Mouse (Mus musculus): ENCODE results near the gene Kcmf1. TPM values are rescaled to one million over a fixed set of nuclear protein-coding genes. Genes with fewer than 3 reads are reported as not detected.

Gene Kcmf1
- polyA plus RNA-seq, 1 experiment from 2014 or later, result 49.5 TPM

DNA sequence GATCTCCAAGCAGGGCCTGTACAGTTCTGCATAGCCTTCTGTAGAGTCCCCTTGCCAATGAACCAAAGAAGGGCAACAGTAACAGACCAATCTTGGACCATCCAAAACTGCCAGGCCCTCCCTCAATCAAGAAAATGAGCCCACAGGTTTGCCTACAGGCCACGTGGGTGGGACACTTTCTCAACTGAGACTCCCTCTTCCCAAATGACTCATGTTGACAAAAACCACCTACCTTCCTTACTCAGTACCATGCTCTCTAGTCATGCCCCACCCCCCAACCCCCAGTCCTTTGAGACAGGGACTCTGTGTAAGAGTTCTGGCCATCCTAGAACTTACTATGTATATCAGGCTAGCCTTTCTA lies 18.2 kb downstream of the Kcmf1 start:
- 45% methylated on average over 1 of the region's 1 CpGs for WGBS
- Histone ChIP-seq H3K9me3 (ENCODE audit: control insufficient read depth, low read length) (no peaks in the 10 kb centered on the region), H3K27me3 (ENCODE audit: control insufficient read depth, insufficient read depth, low read length) (no peaks in the 10 kb centered on the region), H3K36me3 (ENCODE audit: control insufficient read depth, insufficient read depth, low read length) (no peaks in the 10 kb centered on the region), H3K4me1 (replicated peaks; ENCODE audit: control insufficient read depth, insufficient read depth) (peaks cover 4% of the 10 kb centered on the region; the same call in 1 of the 2 replicates), H3K9ac (ENCODE audit: low read length) (no peak overlapping the region), H3K27ac (replicated peaks) (no peak overlapping the region), H3K4me3 (ENCODE audit: low read depth, low read length) (no peak overlapping the region), H3K4me2 (replicated peaks; ENCODE audit: low read depth) (no peak overlapping the region)
- DNase-seq (ENCODE audit: low spot score) (no peak), ATAC-seq (ENCODE audit: low FRiP score, low TSS enrichment) (peak; percentile 29; the same call in 1 of the 2 replicates)
- no peak for TF ChIP-seq CTCF (IDR thresholded peaks at IDR 0.05; ENCODE audit: low read depth)
- no peak for TF ChIP-seq EP300 (optimal IDR thresholded peaks at IDR 0.05)

GRCm38 (mm10) chr6:72880913-72881618 lies 18.7 kb downstream of the Kcmf1 start:
- ATAC-seq (ENCODE audit: low FRiP score, low TSS enrichment), result 0 out of 2 replicates have a peak, but pooled peaks have one; percentile 67
- Histone ChIP-seq H3K4me3 (ENCODE audit: low read depth, low read length) (no peak overlapping the region), H3K4me1 (replicated peaks; ENCODE audit: control insufficient read depth, insufficient read depth) (peaks cover 4% of the 10 kb centered on the region; the same call in 1 of the 2 replicates), H3K9me3 (ENCODE audit: control insufficient read depth, low read length) (no peaks in the 10 kb centered on the region), H3K9ac (ENCODE audit: low read length) (no peak overlapping the region), H3K27me3 (ENCODE audit: control insufficient read depth, insufficient read depth, low read length) (no peaks in the 10 kb centered on the region), H3K27ac (replicated peaks) (no peak overlapping the region), H3K36me3 (ENCODE audit: control insufficient read depth, insufficient read depth, low read length) (no peaks in the 10 kb centered on the region), H3K4me2 (replicated peaks; ENCODE audit: low read depth) (no peak overlapping the region)
- WGBS, result 78% methylated on average over 9 of the region's 9 CpGs
- TF ChIP-seq CTCF (IDR thresholded peaks at IDR 0.05; ENCODE audit: low read depth) (no peak), EP300 (optimal IDR thresholded peaks at IDR 0.05) (no peak)
- DNase-seq (ENCODE audit: low spot score), result no peak

GRCm38 (mm10) chr6:72876629-72877028 lies 23.1 kb downstream of the Kcmf1 start:
- ATAC-seq (ENCODE audit: low FRiP score, low TSS enrichment), result no peak
- H3K9ac ChIP-seq (ENCODE audit: low read length), result no peak overlapping the region
- H3K27me3 ChIP-seq (ENCODE audit: control insufficient read depth, insufficient read depth, low read length), result no peaks in the 10 kb centered on the region
- no peaks in the 10 kb centered on the region for H3K36me3 ChIP-seq (ENCODE audit: control insufficient read depth, insufficient read depth, low read length)
- H3K27ac ChIP-seq (replicated peaks), result no peak overlapping the region
- H3K4me2 ChIP-seq (replicated peaks; ENCODE audit: low read depth), result no peak overlapping the region
- H3K9me3 ChIP-seq (ENCODE audit: control insufficient read depth, low read length), result no peaks in the 10 kb centered on the region
- no peaks in the 10 kb centered on the region for H3K4me1 ChIP-seq (replicated peaks; ENCODE audit: control insufficient read depth, insufficient read depth)
- no peak overlapping the region for H3K4me3 ChIP-seq (ENCODE audit: low read depth, low read length)
- no peak for DNase-seq (ENCODE audit: low spot score)
- TF ChIP-seq CTCF (IDR thresholded peaks at IDR 0.05; ENCODE audit: low read depth), result no peak
- no peak for TF ChIP-seq EP300 (optimal IDR thresholded peaks at IDR 0.05)
- 81% methylated on average over 6 of the region's 6 CpGs for WGBS

DNA sequence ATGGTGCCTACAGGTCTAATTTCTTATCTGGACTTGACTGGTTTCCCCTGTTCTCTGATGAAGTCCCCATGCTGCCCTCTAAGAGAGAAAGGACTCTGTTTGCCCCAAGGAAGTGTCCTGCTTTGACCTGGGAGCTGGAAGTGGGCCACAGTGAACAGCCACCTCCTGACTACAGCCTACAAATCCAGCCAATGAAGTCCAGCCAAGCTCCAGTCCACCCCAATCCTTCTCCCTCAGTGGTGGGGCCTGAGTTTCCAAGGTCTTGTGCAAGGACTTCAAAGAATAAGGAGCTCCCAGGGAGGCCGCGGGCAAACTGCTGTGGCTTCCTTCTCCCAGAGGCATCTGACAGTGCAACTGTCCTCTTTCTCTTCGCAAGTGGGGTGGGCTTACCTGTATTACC lies 26.4 kb downstream of the Kcmf1 start:
- Histone ChIP-seq H3K4me1 (replicated peaks; ENCODE audit: control insufficient read depth, insufficient read depth) (peaks cover 10% of the 10 kb centered on the region), H3K9me3 (ENCODE audit: control insufficient read depth, low read length) (no peaks in the 10 kb centered on the region), H3K4me3 (ENCODE audit: low read depth, low read length) (no peak overlapping the region), H3K36me3 (ENCODE audit: control insufficient read depth, insufficient read depth, low read length) (no peaks in the 10 kb centered on the region), H3K9ac (ENCODE audit: low read length) (no peak overlapping the region), H3K27me3 (ENCODE audit: control insufficient read depth, insufficient read depth, low read length) (no peaks in the 10 kb centered on the region), H3K4me2 (replicated peaks; ENCODE audit: low read depth) (no peak overlapping the region), H3K27ac (replicated peaks) (0 out of 2 replicates have a peak overlapping the region, but pooled peaks have one; percentile 18)
- ATAC-seq (ENCODE audit: low FRiP score, low TSS enrichment) (no peak), DNase-seq (ENCODE audit: low spot score) (no peak)
- TF ChIP-seq CTCF (IDR thresholded peaks at IDR 0.05; ENCODE audit: low read depth), result no peak
- no peak for TF ChIP-seq EP300 (optimal IDR thresholded peaks at IDR 0.05)
- WGBS, result 88% methylated on average over 3 of the region's 3 CpGs

- peaks cover 10% of the 10 kb centered on the region for H3K4me1 ChIP-seq (replicated peaks; ENCODE audit: control insufficient read depth, insufficient read depth)
- H3K9ac ChIP-seq (ENCODE audit: low read length), result no peak overlapping the region
- H3K27ac ChIP-seq (replicated peaks), result no peak overlapping the region
- TF ChIP-seq CTCF (IDR thresholded peaks at IDR 0.05; ENCODE audit: low read depth) (no peak), EP300 (optimal IDR thresholded peaks at IDR 0.05) (no peak)
- H3K9me3 ChIP-seq (ENCODE audit: control insufficient read depth, low read length), result no peaks in the 10 kb centered on the region
- 79% methylated on average over 1 of the region's 1 CpGs for WGBS
- H3K4me2 ChIP-seq (replicated peaks; ENCODE audit: low read depth), result no peak overlapping the region
- ATAC-seq (ENCODE audit: low FRiP score, low TSS enrichment) (no peak), DNase-seq (ENCODE audit: low spot score) (no peak)
- no peaks in the 10 kb centered on the region for H3K36me3 ChIP-seq (ENCODE audit: control insufficient read depth, insufficient read depth, low read length)
- H3K4me3 ChIP-seq (ENCODE audit: low read depth, low read length), result no peak overlapping the region
- no peaks in the 10 kb centered on the region for H3K27me3 ChIP-seq (ENCODE audit: control insufficient read depth, insufficient read depth, low read length)
Observed at GRCm38 (mm10) chr6:72872276-72872675, 27.5 kb downstream of the Kcmf1 start.

GRCm38 (mm10) chr6:72869601-72870000 lies 30.2 kb downstream of the Kcmf1 start:
- peaks cover 10% of the 10 kb centered on the region for H3K4me1 ChIP-seq (replicated peaks; ENCODE audit: control insufficient read depth, insufficient read depth)
- TF ChIP-seq CTCF (IDR thresholded peaks at IDR 0.05; ENCODE audit: low read depth), result no peak
- no peak for TF ChIP-seq EP300 (optimal IDR thresholded peaks at IDR 0.05)
- ATAC-seq (ENCODE audit: low FRiP score, low TSS enrichment) (no peak), DNase-seq (ENCODE audit: low spot score) (no peak)
- no peak overlapping the region for H3K4me2 ChIP-seq (replicated peaks; ENCODE audit: low read depth)
- H3K36me3 ChIP-seq (ENCODE audit: control insufficient read depth, insufficient read depth, low read length), result no peaks in the 10 kb centered on the region
- H3K27ac ChIP-seq (replicated peaks), result 0 out of 2 replicates have a peak overlapping the region, but pooled peaks have one; percentile 35
- no peak overlapping the region for H3K4me3 ChIP-seq (ENCODE audit: low read depth, low read length)
- no peak overlapping the region for H3K9ac ChIP-seq (ENCODE audit: low read length)
- no peaks in the 10 kb centered on the region for H3K9me3 ChIP-seq (ENCODE audit: control insufficient read depth, low read length)
- 57% methylated on average over 8 of the region's 8 CpGs for whole genome bisulfite sequencing
- no peaks in the 10 kb centered on the region for H3K27me3 ChIP-seq (ENCODE audit: control insufficient read depth, insufficient read depth, low read length)

Data from stomach, postnatal 0 days (tissue).